Comparison of ENCODE assay signal across 25 mouse cellular contexts in the genomic region with DNA sequence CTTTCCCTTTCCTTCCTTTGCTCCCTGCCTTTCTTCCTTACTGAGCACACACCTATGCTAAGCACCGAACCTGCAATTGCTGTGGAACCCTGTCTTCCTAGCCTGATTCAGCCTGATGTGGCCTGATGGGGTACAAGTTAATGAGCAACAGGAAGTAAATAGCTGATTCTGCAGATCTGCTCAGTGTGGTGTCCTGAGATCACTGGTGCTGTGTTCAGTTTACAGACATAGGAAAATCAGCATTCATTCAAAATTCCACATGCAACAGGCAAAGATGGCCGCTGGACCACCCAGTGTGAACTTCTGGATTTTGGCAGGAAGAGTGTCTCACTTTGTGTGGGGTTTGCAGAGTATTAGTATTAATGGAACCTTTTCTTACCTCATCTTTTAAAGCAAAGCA. TPM values are rescaled to one million over a fixed set of nuclear protein-coding genes. Genes with fewer than 3 reads are reported as not detected.
DNase-seq lines count a peak whose midpoint lies in the region; ATAC-seq and TF ChIP-seq lines count a peak whose summit lies in the region.
"Had no signal": no experiment of that assay in that cellular context is flagged by ENCODE, and none has a peak within 500 bp of the region (broad histone marks: within the 10 kb centered on the region; RNA-seq: fewer than 3 reads in every experiment).

No protein-coding gene starts in this region.

- H3K4me3 ChIP-seq in lung, embryonic 14.5 days (ENCODE audit: low read depth, low read length), result no peak overlapping the region
- H3K4me3 ChIP-seq: embryonic facial prominence, embryonic 13.5 days; embryonic facial prominence, embryonic 15.5 days; erythroblast, embryonic 14.5 days; forebrain, embryonic 10.5 days; forebrain, embryonic 12.5 days had no signal

- WGBS in lung, embryonic 14.5 days, result 67% methylated on average over 2 of the region's 2 CpGs

- H3K4me1 ChIP-seq in lung, embryonic 14.5 days (ENCODE audit: insufficient read depth), result no peaks in the 10 kb centered on the region
- H3K4me1 ChIP-seq: embryonic facial prominence, embryonic 13.5 days; embryonic facial prominence, embryonic 15.5 days; forebrain, embryonic 10.5 days; forebrain, embryonic 12.5 days had no signal

- no peaks in the 10 kb centered on the region for H3K36me3 ChIP-seq in lung, embryonic 14.5 days (ENCODE audit: insufficient read depth)
- H3K36me3 ChIP-seq: embryonic facial prominence, embryonic 13.5 days; embryonic facial prominence, embryonic 15.5 days; forebrain, embryonic 10.5 days; forebrain, embryonic 12.5 days had no signal

- H3K9me3 ChIP-seq in lung, embryonic 14.5 days (ENCODE audit: low read depth, low read length), result no peaks in the 10 kb centered on the region
- H3K9me3 ChIP-seq: embryonic facial prominence, embryonic 15.5 days; forebrain, embryonic 12.5 days had no signal

- no peak overlapping the region for H3K9ac ChIP-seq in lung, embryonic 14.5 days
- H3K9ac ChIP-seq: embryonic facial prominence, embryonic 13.5 days; embryonic facial prominence, embryonic 15.5 days; forebrain, embryonic 12.5 days had no signal

- TF ChIP-seq CTCF in lung, embryonic 14.5 days (IDR thresholded peaks at IDR 0.05; ENCODE audit: low read depth), result no peak

- ATAC-seq in lung, embryonic 14.5 days (ENCODE audit: insufficient read depth), result no peak
- ATAC-seq: forebrain, embryonic 14.5 days had no signal

- peak; percentile 52 for DNase-seq in heart, adult 11 months
- DNase-seq in heart, adult 8-10 months (ENCODE audit: low spot score), result no peak
- peak; percentile 47 for DNase-seq in kidney, adult 9 months
- no peak for DNase-seq in kidney, postnatal 4 days
- peak; percentile 25 for DNase-seq in lung, embryonic 14.5 days
- no peak for DNase-seq in lung, postnatal 14 days
- DNase-seq: adrenal gland, adult 2 months; adrenal gland, postnatal 10 days; adrenal gland, postnatal 25 days; cerebellum, adult 11 months; cerebellum, adult 18-20 months; cerebellum, adult 8-10 months; cerebellum, adult 9-11 months; cerebellum, postnatal 14 days; cerebellum, postnatal 36 days; embryo, embryonic 11 days had no signal

- H3K27ac ChIP-seq in lung, embryonic 14.5 days (ENCODE audit: low read depth), result no peak overlapping the region
- H3K27ac ChIP-seq: embryonic facial prominence, embryonic 13.5 days; embryonic facial prominence, embryonic 15.5 days; forebrain, embryonic 10.5 days; forebrain, embryonic 12.5 days had no signal

- no peak overlapping the region for H3K4me2 ChIP-seq in lung, embryonic 14.5 days
- H3K4me2 ChIP-seq: embryonic facial prominence, embryonic 13.5 days; embryonic facial prominence, embryonic 15.5 days; forebrain, embryonic 12.5 days had no signal

- H3K27me3 ChIP-seq in lung, embryonic 14.5 days (ENCODE audit: insufficient read depth, low read length), result no peaks in the 10 kb centered on the region
- H3K27me3 ChIP-seq: embryonic facial prominence, embryonic 13.5 days; embryonic facial prominence, embryonic 15.5 days; forebrain, embryonic 12.5 days had no signal

RNA-seq across cellular contexts. Expression of gene Slc30a1, which starts 12.8 kb away (rescaled TPM):
- total RNA-seq in heart, adult 8-10 months (2022), result 10 to 100 TPM; 16.2 to 19.5 (median 16.6) TPM
- 2.9 and 3.9 TPM in 2 replicates for polyA plus RNA-seq in lung, embryonic 14.5 days (2014; fragmentation: Nextera tagmentation; extraction: Ambion mirVana)

RNA-seq across cellular contexts. Expression of gene Rd3, which starts 57.8 kb away (rescaled TPM):
- total RNA-seq in heart, adult 8-10 months (2022), result under 1 TPM; 0.06 to 0.14 (median 0.12) TPM
- 0.45 and 1.8 TPM in 2 replicates for polyA plus RNA-seq in lung, embryonic 14.5 days (2014; fragmentation: Nextera tagmentation; extraction: Ambion mirVana)
- total RNA-seq: common myeloid progenitor, adult 5-6 weeks; MEL had no signal
- polyA plus RNA-seq: C2C12; erythroblast, embryonic 14.5 days had no signal

Comparison
In these comparisons a context has a peak if more than half of its experiments do, and no peak if none do; other contexts are left out.
1. DNase-seq: peak in heart, adult 11 months (single experiment), kidney, adult 9 months (single experiment) and lung, embryonic 14.5 days (single experiment); none in heart, adult 8-10 months (single experiment), kidney, postnatal 4 days (0 of 2) and lung, postnatal 14 days (single experiment).